Mouse (Mus musculus) forebrain, embryonic 14.5 days (tissue): ENCODE data around the gene Slc29a1. TPM values are rescaled to one million over a fixed set of nuclear protein-coding genes. Genes with fewer than 3 reads are reported as not detected.

Source experiments
- ATAC-seq: fragments of 200-750 bp; cut with Nextera tagmentation; 2 replicates; pipeline ENCODE4 v1.8.0; 2017; ENCODE audit warnings: mild to moderate bottlenecking, moderate library complexity
- DNase-seq: peaks from one replicate; pipeline ENCODE4 v3.0.0-alpha.2; 2015; ENCODE audit warnings: low spot score
- H3K27ac ChIP-seq: fragments of 300-500 bp; sonication (generic); 2 replicates; pipeline ENCODE4 v1.5.1; 2014; ENCODE audit warnings: low read depth, mild to moderate bottlenecking, control low read depth, low read length, moderate library complexity
- H3K27me3 ChIP-seq: fragments of 300-500 bp; sonication (generic); replicated peaks from 2 replicates; pipeline ENCODE4 v1.6.1; 2014; ENCODE audit warnings: low read length, control low read depth, mixed read lengths; ENCODE audit not compliant: control insufficient read depth, insufficient read depth
- H3K36me3 ChIP-seq: fragments of 300-500 bp; sonication (generic); 2 replicates; pipeline ENCODE4 v1.6.1; 2014; ENCODE audit warnings: low read length, control low read depth; ENCODE audit not compliant: control insufficient read depth, insufficient read depth
- H3K4me1 ChIP-seq: fragments of 300-500 bp; sonication (generic); 2 replicates; pipeline ENCODE4 v1.6.1; 2014; ENCODE audit warnings: antibody characterized with exemption, low read length, control low read depth; ENCODE audit not compliant: control insufficient read depth, insufficient read depth
- H3K4me2 ChIP-seq: fragments of 300-500 bp; sonication (generic); 2 replicates; pipeline ENCODE4 v1.6.1; 2014; ENCODE audit warnings: mild to moderate bottlenecking, control low read depth, low read length
- H3K4me3 ChIP-seq: fragments of 300-500 bp; sonication (generic); 2 replicates; pipeline ENCODE4 v1.5.1; 2014; ENCODE audit warnings: low read depth, low read length, control low read depth
- H3K9ac ChIP-seq: fragments of 300-500 bp; sonication (generic); 2 replicates; pipeline ENCODE4 v1.6.1; 2014; ENCODE audit warnings: mild to moderate bottlenecking, low read length, control low read depth, moderate library complexity
- H3K9me3 ChIP-seq: fragments of 300-500 bp; sonication (generic); replicated peaks from 2 replicates; pipeline ENCODE4 v1.6.1; 2016; ENCODE audit warnings: low read length, control low read depth, mixed read lengths; ENCODE audit not compliant: control insufficient read depth
- WGBS: fragments of 180-500 bp; shearing (Covaris S2); extraction: QIAGEN DNeasy Blood & Tissue Kit; methylation state at CpG from one replicate; pipeline ENCODE4 v1.1.7; 2014; 5-methylcytosine and 5-hydroxymethylcytosine counted together
- polyA plus RNA-seq: library from polyadenylated mRNA; unstranded; fragments of >200 nt; fragmentation: Nextera tagmentation; extraction: Ambion mirVana; gene quantifications from 2 replicates; pipeline ENCODE4 v1.2.1, GENCODE M21; 2014

Gene Slc29a1
- polyA plus RNA-seq, 1 experiment from 2014 or later = 53.0 TPM

DNA sequence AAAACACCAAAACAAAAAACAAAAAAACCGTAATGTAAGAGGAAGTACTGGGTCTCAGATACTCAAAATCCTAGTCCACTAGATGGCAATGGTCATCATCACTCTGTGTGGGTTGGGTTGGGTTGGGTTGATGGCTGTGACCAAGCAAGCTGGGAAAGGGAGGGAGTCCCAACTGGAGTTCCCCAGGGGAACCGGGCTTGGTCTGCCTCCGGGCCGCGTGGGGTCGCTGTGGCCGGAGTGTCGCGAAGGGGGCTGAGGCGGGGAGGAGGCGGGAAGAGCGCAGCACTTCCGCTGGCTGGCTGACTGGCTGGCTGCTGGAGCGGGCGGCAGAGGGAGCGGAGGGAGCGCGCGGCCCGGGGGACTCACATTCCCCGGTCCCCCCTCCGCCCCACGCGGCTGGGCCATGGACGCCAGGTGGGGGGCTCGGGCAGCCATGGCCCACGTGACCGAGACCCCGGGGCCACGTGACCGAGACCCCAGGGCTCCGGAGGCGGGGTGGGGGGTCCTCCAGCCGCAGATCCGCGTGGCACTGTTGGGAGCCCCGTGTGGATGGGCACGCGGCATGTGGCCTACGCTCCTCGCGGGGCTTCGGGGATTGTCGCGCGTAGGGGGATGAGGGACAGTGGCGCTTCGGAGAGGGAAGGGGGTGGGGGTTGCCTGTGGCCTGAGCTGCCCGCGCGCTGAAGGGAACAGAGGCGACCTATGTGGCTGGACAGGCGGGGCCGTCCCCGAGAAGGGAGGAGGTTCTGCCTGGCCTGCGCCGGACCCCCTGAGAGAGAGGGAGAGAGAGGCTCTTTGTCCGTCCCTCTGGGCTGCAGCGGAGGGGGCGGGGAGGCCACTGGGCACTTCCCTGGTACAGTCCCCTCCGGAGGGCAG, 35.5 kb downstream of the Slc29a1 start, which contains the start of gene Slc35b2:
Gene Slc35b2, plus strand, starts transcription at position 220 of the 876 bp plus-strand sequence.
- DNase-seq = peak; percentile 91
- Histone ChIP-seq H3K9ac (peak within 1 kb of the TSS; percentile 88), H3K27me3 (no peaks in the 10 kb centered on the region), H3K4me1 (peaks cover 8% of the 10 kb centered on the region), H3K4me2 (peak within 1 kb of the TSS; percentile 98), H3K9me3 (no peaks in the 10 kb centered on the region), H3K4me3 (peak within 1 kb of the TSS; percentile 82), H3K27ac (peak within 1 kb of the TSS; percentile 81), H3K36me3 (peaks cover 40% of the 10 kb centered on the region)
- WGBS = under 1% methylated on average over 56 of the region's 61 CpGs
- ATAC-seq = peak; percentile 88

DNA sequence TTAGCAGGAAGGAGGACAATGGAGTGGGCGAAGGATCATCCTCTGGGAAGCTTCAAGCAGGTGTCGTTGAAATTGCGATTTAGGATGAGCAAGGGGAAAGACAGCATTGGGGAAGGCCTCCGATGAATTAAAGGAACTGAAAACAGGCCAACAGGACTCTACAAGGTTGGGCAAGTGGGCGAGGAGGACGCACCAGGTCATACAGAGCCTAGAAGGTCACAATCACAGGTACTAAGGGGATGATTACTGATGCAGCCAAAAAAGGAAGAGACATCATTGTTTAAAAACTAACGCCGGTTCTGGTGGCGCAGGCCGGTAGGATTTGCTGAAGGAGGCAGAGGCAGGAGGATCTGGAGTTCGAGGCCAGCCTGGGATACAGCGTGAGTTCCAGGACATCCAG, 36.2 kb downstream of the Slc29a1 start:
- peaks cover 8% of the 10 kb centered on the region for H3K4me1 ChIP-seq
- no peak overlapping the region for H3K9ac ChIP-seq
- WGBS = 79% methylated on average over 12 of the region's 12 CpGs
- H3K4me2 ChIP-seq = peak overlapping the region; percentile 98; the same call in 1 of the 2 replicates
- no peaks in the 10 kb centered on the region for H3K27me3 ChIP-seq
- ATAC-seq = no peak
- H3K36me3 ChIP-seq = peaks cover 33% of the 10 kb centered on the region
- H3K27ac ChIP-seq = no peak overlapping the region
- no peaks in the 10 kb centered on the region for H3K9me3 ChIP-seq
- no peak for DNase-seq
- no peak overlapping the region for H3K4me3 ChIP-seq

DNA sequence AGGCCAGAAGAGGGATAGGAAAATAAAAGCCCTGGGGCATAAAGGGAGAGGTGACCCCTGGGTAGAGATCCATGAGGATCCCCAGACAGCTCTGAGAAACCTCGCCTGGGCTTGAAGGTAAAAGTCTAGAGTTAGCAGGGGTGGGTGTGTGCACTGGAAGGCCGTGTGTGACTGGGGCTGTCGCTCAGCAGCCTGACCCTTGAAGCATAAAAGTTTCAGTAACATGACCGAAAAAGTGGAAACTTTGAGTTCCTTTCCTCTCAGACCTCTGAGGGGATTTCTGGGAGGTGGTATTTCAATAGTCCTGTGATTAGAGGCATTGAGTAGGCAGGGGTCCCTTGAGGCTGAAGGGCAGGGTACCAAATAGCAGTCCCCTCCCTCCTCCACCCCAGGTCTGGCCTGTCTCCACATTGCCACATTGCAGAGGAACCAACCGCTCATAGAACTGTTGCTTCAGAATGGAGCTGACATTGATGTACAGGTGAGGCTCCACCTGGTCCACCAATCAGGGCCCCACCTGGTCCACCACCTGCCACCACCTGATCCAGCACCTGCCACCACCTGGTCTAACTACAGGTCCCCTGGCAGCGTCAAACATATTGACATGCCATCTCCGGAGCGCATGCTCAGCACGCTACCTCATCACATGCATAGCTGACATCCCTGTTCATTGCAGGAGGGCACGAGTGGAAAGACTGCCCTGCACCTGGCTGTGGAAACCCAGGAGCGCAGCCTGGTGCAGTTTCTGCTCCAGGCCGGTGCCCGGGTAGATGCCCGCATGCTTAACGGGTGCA, 39.5 kb downstream of the Slc29a1 start:
- Histone ChIP-seq H3K9ac (no peak overlapping the region), H3K27me3 (peaks cover 7% of the 10 kb centered on the region; the same call in 1 of the 2 replicates), H3K4me2 (no peak overlapping the region), H3K4me1 (peaks cover 5% of the 10 kb centered on the region), H3K27ac (no peak overlapping the region), H3K36me3 (no peaks in the 10 kb centered on the region), H3K9me3 (no peaks in the 10 kb centered on the region), H3K4me3 (no peak overlapping the region)
- no peak for DNase-seq
- WGBS = 83% methylated on average over 15 of the region's 15 CpGs
- ATAC-seq = no peak

DNA sequence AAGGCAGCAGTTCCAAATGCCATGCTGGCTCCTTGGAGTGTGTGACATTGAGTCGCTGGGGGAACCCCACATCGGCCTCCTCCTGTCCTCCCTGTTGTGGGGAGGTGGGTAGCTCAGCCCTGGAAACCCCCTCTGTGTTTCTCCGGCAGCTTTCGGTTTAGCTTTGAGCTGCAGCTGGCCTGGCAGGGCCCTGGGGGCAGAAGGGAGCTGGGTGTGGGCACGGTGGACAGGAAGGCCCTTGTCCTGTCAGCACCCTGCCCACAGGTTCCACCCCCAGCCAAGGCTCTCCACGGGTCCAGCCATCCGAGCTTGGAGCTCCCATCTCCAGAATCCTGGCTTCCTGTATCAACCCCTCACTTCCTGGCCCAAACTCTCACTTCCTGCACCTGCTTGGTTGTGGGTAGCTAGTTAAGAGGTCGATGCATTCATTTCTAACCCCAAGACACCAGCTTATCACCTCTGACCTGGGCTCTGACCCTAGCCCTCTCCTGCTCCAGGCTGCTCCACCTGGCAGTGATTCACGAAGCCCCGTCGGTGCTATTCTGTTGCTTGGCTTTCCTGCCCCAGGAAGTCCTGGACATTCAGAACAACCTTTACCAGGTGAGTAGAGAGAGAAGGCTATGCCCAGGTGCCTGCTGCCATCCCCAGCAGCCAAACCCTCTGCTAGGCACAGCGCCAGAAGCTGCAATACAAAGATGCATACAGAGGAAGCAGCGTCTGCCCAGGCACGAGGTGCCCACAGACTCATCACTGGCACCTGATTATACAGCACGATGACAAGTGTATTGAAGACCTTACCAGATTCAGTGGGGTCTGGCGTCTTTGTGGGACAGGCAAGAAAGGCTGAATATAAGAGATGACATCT, 41.2 kb downstream of the Slc29a1 start:
- Histone ChIP-seq H3K4me3 (no peak overlapping the region), H3K4me2 (no peak overlapping the region), H3K4me1 (no peaks in the 10 kb centered on the region), H3K27ac (no peak overlapping the region), H3K9me3 (no peaks in the 10 kb centered on the region), H3K9ac (peak overlapping the region; percentile 25; the same call in 1 of the 2 replicates), H3K27me3 (peaks cover 7% of the 10 kb centered on the region; the same call in 1 of the 2 replicates), H3K36me3 (no peaks in the 10 kb centered on the region)
- 70% methylated on average over 16 of the region's 16 CpGs for WGBS
- ATAC-seq (no peak), DNase-seq (no peak)

DNA sequence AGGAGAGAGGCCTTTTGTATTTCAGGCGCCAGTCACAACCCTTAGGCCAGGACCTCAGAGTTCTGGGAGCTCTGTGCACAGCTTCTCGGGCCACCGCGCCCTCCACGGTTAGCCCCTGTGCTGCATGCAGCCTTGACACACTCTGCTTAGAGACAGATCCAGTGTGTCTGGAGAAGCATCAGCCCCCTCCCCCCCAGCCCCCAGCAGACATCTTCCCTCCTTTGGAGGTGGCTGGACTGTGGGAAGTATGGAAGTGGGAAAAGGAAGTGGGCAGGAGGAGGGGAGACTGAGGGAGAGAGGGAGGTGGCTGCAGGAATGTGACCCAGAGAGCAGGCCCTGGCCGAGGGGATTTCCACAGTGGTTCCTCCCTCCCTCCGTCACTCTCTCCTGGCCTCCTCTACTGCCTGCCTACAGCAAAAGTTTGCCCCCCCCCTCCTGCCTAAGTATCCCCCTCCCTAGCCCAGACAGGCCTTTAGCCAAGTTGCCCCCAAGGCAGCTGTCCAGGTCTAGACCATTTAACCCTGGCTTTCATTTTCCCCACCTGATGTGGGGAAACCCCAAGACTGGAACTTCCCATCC, 42.1 kb downstream of the Slc29a1 start:
- Histone ChIP-seq H3K9me3 (no peaks in the 10 kb centered on the region), H3K4me3 (no peak overlapping the region), H3K9ac (no peak overlapping the region; the same call in 1 of the 2 replicates), H3K4me2 (no peak overlapping the region), H3K4me1 (no peaks in the 10 kb centered on the region), H3K27me3 (peaks cover 7% of the 10 kb centered on the region; the same call in 1 of the 2 replicates), H3K27ac (no peak overlapping the region), H3K36me3 (no peaks in the 10 kb centered on the region)
- no peak for ATAC-seq
- no peak for DNase-seq
- 80% methylated on average over 7 of the region's 7 CpGs for WGBS

DNA sequence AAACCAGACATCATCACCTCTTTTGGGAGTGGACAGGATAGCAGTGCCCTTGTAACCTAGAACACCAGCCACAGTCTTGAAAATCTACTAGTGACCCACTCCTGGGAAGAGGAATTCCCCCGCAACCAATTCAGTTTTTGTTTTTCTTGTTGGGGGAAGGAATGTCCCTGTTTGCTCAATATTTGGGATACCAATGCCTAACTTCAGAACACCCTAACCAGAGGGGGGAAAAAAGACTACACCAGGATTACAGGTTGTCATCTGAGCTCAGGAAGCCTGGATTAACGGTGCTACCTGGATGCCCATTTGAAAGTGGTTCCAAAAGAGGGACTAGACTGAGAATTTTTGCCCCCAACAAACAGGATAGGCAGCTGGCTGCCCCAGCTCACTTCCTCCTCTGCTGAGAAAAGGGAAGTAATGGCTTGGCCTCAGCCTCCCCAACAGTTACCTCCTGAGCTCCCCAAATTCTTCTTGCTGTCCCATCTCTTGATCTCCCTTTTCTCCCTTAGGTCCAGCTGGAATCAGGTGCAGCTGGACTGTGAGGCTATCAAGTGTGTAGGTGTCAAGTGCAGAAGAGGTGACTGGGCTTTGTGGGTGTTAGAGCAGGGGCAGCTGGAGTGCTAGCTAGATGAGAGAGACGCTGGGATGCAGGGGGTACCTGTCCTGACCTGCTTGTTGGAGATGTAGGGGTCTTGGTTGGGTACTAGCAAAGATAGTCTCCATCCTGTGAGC, 42.7 kb downstream of the Slc29a1 start:
- H3K36me3 ChIP-seq = no peaks in the 10 kb centered on the region
- H3K27me3 ChIP-seq = peaks cover 7% of the 10 kb centered on the region; the same call in 1 of the 2 replicates
- H3K9me3 ChIP-seq = no peaks in the 10 kb centered on the region
- H3K9ac ChIP-seq = no peak overlapping the region
- WGBS = 73% methylated on average over 3 of the region's 3 CpGs
- H3K4me3 ChIP-seq = 0 out of 2 replicates have a peak overlapping the region, but pooled peaks have one; percentile 58
- H3K4me2 ChIP-seq = peak overlapping the region; percentile 95
- no peaks in the 10 kb centered on the region for H3K4me1 ChIP-seq
- ATAC-seq (no peak), DNase-seq (no peak)
- no peak overlapping the region for H3K27ac ChIP-seq

DNA sequence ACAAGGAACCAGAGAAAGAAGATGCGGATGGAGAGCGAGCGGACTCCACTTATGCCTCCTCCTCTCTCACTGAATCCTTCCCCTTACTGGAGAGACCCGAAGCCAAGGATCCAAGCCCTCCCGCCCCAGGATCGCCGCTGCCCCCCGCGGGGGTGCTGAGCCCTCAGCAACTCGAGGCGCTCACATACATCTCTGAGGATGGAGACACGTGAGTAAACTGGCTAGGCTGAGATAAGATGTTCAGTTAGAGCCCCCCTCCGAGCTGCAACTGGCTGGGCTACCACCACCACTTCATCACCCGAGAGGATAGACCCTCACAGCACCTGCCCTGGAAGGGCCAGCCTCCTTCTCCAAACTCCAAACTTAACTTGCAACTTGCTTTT, 43.3 kb downstream of the Slc29a1 start:
- Histone ChIP-seq H3K9me3 (no peaks in the 10 kb centered on the region), H3K4me3 (peak overlapping the region; percentile 58), H3K9ac (peak overlapping the region; percentile 75), H3K4me1 (no peaks in the 10 kb centered on the region), H3K27me3 (peaks cover 7% of the 10 kb centered on the region; the same call in 1 of the 2 replicates), H3K27ac (no peak overlapping the region), H3K36me3 (no peaks in the 10 kb centered on the region), H3K4me2 (peak overlapping the region; percentile 95)
- 2% methylated on average over 14 of the region's 14 CpGs for WGBS
- DNase-seq (no peak), ATAC-seq (no peak)
